In the genomic region with DNA sequence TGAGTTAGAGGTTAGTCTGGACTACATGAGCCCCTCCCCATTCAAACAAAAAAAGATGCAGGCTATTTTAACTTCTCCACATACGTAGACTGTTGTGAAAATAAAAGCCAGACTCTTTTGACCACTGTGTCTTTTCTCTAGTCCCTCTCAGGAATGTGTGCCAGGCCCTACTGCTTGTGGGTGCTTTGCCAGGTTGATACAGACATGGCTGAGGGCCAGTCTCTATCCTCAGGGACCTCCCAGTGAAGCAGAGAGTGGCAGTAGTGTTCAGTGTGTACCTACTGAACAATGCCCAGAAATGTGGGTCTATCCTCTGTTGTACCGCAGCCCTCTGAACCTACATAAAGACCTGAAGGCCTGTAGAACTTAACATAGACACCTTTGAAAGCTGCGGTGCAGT, we compare ENCODE assay signal across 14 mouse cellular contexts.
"Had no signal": no experiment of that assay in that cellular context is flagged by ENCODE, and none has a peak within 500 bp of the region (broad histone marks: within the 10 kb centered on the region; RNA-seq: fewer than 3 reads in every experiment).

No protein-coding gene starts in this region.

- H3K4me1 ChIP-seq: limb, embryonic 10.5 days; liver, embryonic 15.5 days; stomach, embryonic 15.5 days had no signal

- H3K36me3 ChIP-seq: liver, embryonic 15.5 days; stomach, embryonic 15.5 days had no signal

- H3K9me3 ChIP-seq: limb, embryonic 10.5 days; liver, embryonic 15.5 days; megakaryocyte, embryonic 14.5 days; stomach, embryonic 15.5 days had no signal

- H3K4me3 ChIP-seq: layer of hippocampus, adult 2 months; limb, embryonic 10.5 days; liver, embryonic 15.5 days; megakaryocyte, embryonic 14.5 days; stomach, embryonic 15.5 days had no signal

- H3K27ac ChIP-seq: layer of hippocampus, adult 2 months; limb, embryonic 10.5 days; liver, embryonic 15.5 days; macrophage; stomach, embryonic 15.5 days had no signal

- H3K9ac ChIP-seq: liver, embryonic 15.5 days; stomach, embryonic 15.5 days had no signal

- H3K4me2 ChIP-seq: liver, embryonic 11.5 days; liver, embryonic 15.5 days; midbrain, embryonic 11.5 days; stomach, embryonic 15.5 days had no signal

- H3K27me3 ChIP-seq: liver, embryonic 15.5 days; stomach, embryonic 15.5 days had no signal

- DNase-seq: kidney, postnatal 10 days; kidney, postnatal 4 days; lung, adult 2 months; lung, postnatal 10 days; right cerebral cortex, postnatal 14 days; thymus, postnatal 4 days had no signal
